Mouse (Mus musculus): ENCODE measurements around the gene Flvcr2. TPM values are rescaled to one million over a fixed set of nuclear protein-coding genes. Genes with fewer than 3 reads are reported as not detected.

Flvcr2 gene
- total RNA-seq (2015; ENCODE audit: low replicate concordance) (not detected in 2 replicates), total RNA-seq (2017; ENCODE audit: low replicate concordance) (not detected in 2 replicates)

GRCm38 (mm10) chr12:85745827-85746695, at the start of gene Flvcr2:
TSS of gene Flvcr2 (plus strand) at chr12:85746539.
- no peak for ATAC-seq (replicated peaks; ENCODE audit: low FRiP score, poor library complexity, severe bottlenecking)

GRCm38 (mm10) chr12:85698179-85698578, 48.2 kb upstream of the Flvcr2 start:
- ATAC-seq (replicated peaks; ENCODE audit: low FRiP score, poor library complexity, severe bottlenecking) = peak; percentile 95

- ATAC-seq (replicated peaks; ENCODE audit: low FRiP score, poor library complexity, severe bottlenecking) = no peak
Measured at GRCm38 (mm10) chr12:85700191-85700841, 46.0 kb upstream of the Flvcr2 start.

- no peak for ATAC-seq (replicated peaks; ENCODE audit: low FRiP score, poor library complexity, severe bottlenecking)
Measured at GRCm38 (mm10) chr12:85700842-85701223, 45.5 kb upstream of the Flvcr2 start.

GRCm38 (mm10) chr12:85702166-85703055, 43.9 kb upstream of the Flvcr2 start:
- no peak for ATAC-seq (replicated peaks; ENCODE audit: low FRiP score, poor library complexity, severe bottlenecking)

- no peak for ATAC-seq (replicated peaks; ENCODE audit: low FRiP score, poor library complexity, severe bottlenecking)
Measured at GRCm38 (mm10) chr12:85703507-85703906, 42.8 kb upstream of the Flvcr2 start.

- ATAC-seq (replicated peaks; ENCODE audit: low FRiP score, poor library complexity, severe bottlenecking) = no peak
Measured at GRCm38 (mm10) chr12:85704566-85704965, 41.8 kb upstream of the Flvcr2 start.

GRCm38 (mm10) chr12:85705002-85705830, 41.1 kb upstream of the Flvcr2 start:
- ATAC-seq (replicated peaks; ENCODE audit: low FRiP score, poor library complexity, severe bottlenecking) = 0 out of 2 replicates have a peak, but pooled peaks have one; percentile 21

GRCm38 (mm10) chr12:85705831-85706530, 40.4 kb upstream of the Flvcr2 start:
- ATAC-seq (replicated peaks; ENCODE audit: low FRiP score, poor library complexity, severe bottlenecking) = no peak

GRCm38 (mm10) chr12:85706906-85707305, 39.4 kb upstream of the Flvcr2 start:
- ATAC-seq (replicated peaks; ENCODE audit: low FRiP score, poor library complexity, severe bottlenecking) = no peak

GRCm38 (mm10) chr12:85707391-85707790, 38.9 kb upstream of the Flvcr2 start:
- ATAC-seq (replicated peaks; ENCODE audit: low FRiP score, poor library complexity, severe bottlenecking) = no peak

- ATAC-seq (replicated peaks; ENCODE audit: low FRiP score, poor library complexity, severe bottlenecking) = no peak
Measured at GRCm38 (mm10) chr12:85708556-85708955, 37.8 kb upstream of the Flvcr2 start.

GRCm38 (mm10) chr12:85710695-85711094, 35.6 kb upstream of the Flvcr2 start:
- ATAC-seq (replicated peaks; ENCODE audit: low FRiP score, poor library complexity, severe bottlenecking) = no peak

- ATAC-seq (replicated peaks; ENCODE audit: low FRiP score, poor library complexity, severe bottlenecking) = no peak
Measured at GRCm38 (mm10) chr12:85712587-85712986, 33.8 kb upstream of the Flvcr2 start.

- no peak for ATAC-seq (replicated peaks; ENCODE audit: low FRiP score, poor library complexity, severe bottlenecking)
Measured at GRCm38 (mm10) chr12:85714126-85714525, 32.2 kb upstream of the Flvcr2 start.

GRCm38 (mm10) chr12:85725306-85725705, 21.0 kb upstream of the Flvcr2 start:
- ATAC-seq (replicated peaks; ENCODE audit: low FRiP score, poor library complexity, severe bottlenecking) = no peak

- no peak for ATAC-seq (replicated peaks; ENCODE audit: low FRiP score, poor library complexity, severe bottlenecking)
Measured at GRCm38 (mm10) chr12:85726729-85727397, 19.5 kb upstream of the Flvcr2 start.

GRCm38 (mm10) chr12:85728181-85728580, 18.2 kb upstream of the Flvcr2 start:
- no peak for ATAC-seq (replicated peaks; ENCODE audit: low FRiP score, poor library complexity, severe bottlenecking)

Measured in erythroblast, adult 5-6 weeks (primary cell).